Mouse (Mus musculus) megakaryocyte, embryonic 14.5 days (primary cell): Measurements from ENCODE around the gene Sirpa. TPM values are rescaled to one million over a fixed set of nuclear protein-coding genes. Genes with fewer than 3 reads are reported as not detected.

Experiments used
- H3K27me3 ChIP-seq: replicated peaks from 2 replicates; pipeline ENCODE3; 2012; ENCODE audit warnings: inconsistent platforms
- H3K36me3 ChIP-seq: replicated peaks from 2 replicates; pipeline ENCODE3; 2012; ENCODE audit warnings: low read length, inconsistent platforms, mixed read lengths
- H3K4me1 ChIP-seq: 2 replicates; pipeline ENCODE4 v1.6.1; 2012; ENCODE audit warnings: inconsistent platforms
- H3K4me3 ChIP-seq: replicated peaks from 2 replicates; pipeline ENCODE3; 2012; ENCODE audit warnings: moderate library complexity, mild to moderate bottlenecking, inconsistent platforms
- H3K9me3 ChIP-seq: 2 replicates; pipeline ENCODE4 v1.6.1; 2012; ENCODE audit warnings: inconsistent platforms
- FLI1 ChIP-seq: IDR thresholded peaks from 2 replicates; pipeline ENCODE4 v1.6.1; 2012; ENCODE audit warnings: low read length, inconsistent platforms, mixed read lengths
- GATA1 ChIP-seq: IDR thresholded peaks from 3 replicates; pipeline ENCODE4 v1.6.1; 2012; ENCODE audit warnings: mixed read lengths, low read length, inconsistent platforms, borderline replicate concordance
- polyA plus RNA-seq: library from polyadenylated mRNA; stranded (reverse); fragments of >175 nt; gene quantifications from 2 replicates; pipeline ENCODE4 v1.2.3, GENCODE M21; 2012; ENCODE audit warnings: low replicate concordance; ENCODE audit not compliant: insufficient read depth

The Sirpa gene
- polyA plus RNA-seq, 1 experiment = 60.3 TPM

DNA sequence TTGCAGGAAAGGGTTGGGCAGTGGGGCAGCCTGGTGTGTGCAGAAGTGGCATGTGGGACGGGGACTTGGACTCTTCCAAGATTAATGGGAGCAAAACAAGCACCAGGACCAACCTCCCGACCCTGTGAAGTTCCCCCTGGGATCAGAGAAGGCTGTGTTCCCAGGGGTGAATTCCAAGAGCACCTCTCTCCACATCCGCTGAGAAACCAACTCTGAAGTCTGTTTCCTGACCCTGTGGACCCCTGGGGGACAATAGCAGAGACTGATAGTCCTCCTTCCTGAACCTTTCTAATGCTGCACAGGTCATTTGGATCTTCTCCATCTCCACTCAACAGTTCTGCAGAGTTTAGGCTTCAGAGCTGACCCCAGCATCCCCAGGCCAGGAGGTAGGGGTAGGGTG, 10.8 kb upstream of the Sirpa start:
- no peaks in the 10 kb centered on the region for H3K9me3 ChIP-seq
- H3K36me3 ChIP-seq = no peaks in the 10 kb centered on the region
- H3K4me3 ChIP-seq = no peak overlapping the region
- TF ChIP-seq GATA1 (no peak), FLI1 (no peak)
- H3K27me3 ChIP-seq = peaks cover 82% of the 10 kb centered on the region
- peaks cover 4% of the 10 kb centered on the region; the same call in 1 of the 2 replicates for H3K4me1 ChIP-seq

DNA sequence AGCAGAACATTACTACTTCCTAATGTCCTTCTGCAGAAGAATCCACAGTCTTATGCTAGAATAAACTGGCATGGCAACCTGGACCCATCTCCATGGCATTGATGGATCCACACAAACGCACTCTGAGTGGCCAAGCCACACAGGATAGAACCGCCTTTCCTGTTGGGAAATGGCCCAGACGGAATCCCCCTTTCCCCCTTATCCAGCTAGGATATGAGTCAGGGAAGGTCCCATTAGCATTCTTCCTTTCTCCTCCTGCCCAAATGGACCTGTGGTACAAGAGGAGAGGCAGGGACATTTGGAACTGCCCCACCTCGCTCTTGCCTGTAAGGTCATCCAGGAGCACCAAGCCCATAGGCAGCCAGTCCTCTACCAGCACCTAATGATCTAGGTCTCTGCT, 10.4 kb upstream of the Sirpa start:
- H3K4me1 ChIP-seq = peaks cover 5% of the 10 kb centered on the region; the same call in 1 of the 2 replicates
- TF ChIP-seq FLI1 (no peak), GATA1 (no peak)
- no peak overlapping the region for H3K4me3 ChIP-seq
- no peaks in the 10 kb centered on the region for H3K9me3 ChIP-seq
- H3K27me3 ChIP-seq = peaks cover 81% of the 10 kb centered on the region
- H3K36me3 ChIP-seq = no peaks in the 10 kb centered on the region

DNA sequence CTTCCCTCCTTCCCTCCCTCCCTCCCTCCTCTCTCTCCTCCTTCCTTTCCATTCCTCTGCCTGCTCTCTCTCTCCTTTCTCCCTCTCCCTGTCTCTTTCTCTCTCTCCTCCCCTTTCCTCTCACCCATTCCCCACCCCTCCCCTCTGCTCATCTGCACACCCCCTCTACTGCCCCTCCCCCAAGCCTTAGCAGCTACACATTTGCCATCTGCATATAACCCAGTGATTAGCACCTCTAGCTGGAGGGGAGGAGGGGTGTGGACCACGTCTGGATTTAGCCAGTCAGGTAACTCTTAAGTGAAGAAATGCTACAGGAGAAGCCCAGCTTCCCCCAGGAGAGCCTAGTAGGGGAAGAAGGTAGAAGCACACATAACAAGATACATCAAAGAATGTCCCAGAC, 7.7 kb upstream of the Sirpa start:
- H3K4me1 ChIP-seq = peaks cover 6% of the 10 kb centered on the region; the same call in 1 of the 2 replicates
- no peak for TF ChIP-seq GATA1
- no peak for TF ChIP-seq FLI1

DNA sequence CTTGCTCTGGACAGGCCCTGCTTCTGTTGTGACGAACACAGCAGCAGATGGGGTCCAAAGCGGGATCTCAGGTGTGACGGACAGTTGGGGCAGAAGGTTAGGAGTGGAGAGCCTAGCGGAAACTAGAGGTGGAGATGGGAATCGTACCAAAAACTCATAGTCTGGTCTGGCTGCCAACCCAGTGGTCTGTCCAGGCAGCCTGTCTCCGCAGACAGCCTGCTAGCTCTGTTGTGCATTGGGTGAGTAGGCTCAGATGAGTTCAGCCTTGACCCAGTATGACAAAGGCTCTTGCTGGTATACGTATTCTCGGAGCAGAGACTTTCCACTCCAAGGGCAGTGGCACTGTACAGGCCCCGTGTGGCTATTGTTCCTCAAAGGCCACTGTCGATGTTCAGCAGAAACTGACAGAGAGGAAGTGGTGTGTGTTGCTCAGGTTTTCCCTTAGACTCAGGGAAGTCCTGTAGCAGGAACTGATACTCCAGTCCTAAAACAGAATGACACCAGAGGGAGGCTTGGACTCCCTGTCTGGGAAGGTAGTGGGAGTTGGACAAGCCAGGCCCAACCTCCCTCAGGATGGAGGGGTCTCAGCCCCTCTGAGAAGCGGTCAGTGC, 6.6 kb upstream of the Sirpa start:
- H3K4me1 ChIP-seq = peaks cover 6% of the 10 kb centered on the region; the same call in 1 of the 2 replicates

More for the DNA sequence above, 7.7 kb upstream of the Sirpa start:
- H3K9me3 ChIP-seq = no peaks in the 10 kb centered on the region
- H3K27me3 ChIP-seq = peaks cover 76% of the 10 kb centered on the region
- H3K4me3 ChIP-seq = no peak overlapping the region
- H3K36me3 ChIP-seq = no peaks in the 10 kb centered on the region

DNA sequence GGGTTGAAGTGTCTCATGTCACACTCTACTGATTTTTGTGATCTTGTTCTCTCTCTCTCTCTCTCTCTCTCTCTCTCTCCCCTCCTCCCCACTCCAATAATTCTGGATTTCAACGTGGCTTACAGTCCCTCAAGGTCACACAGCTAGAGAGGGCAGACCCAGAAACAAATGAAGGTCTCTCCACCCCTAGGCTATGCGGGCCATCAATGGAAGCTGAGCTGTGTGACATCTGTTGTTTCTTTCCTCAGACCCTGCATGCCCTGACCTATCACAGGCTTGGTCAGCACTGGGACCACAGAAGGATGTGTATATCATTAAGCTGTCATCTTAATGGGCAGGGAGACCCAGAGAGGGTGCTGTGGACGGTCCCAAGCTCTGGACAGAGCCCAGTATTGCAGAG, 5.4 kb upstream of the Sirpa start:
- peaks cover 78% of the 10 kb centered on the region for H3K27me3 ChIP-seq
- peaks cover 7% of the 10 kb centered on the region for H3K4me1 ChIP-seq
- TF ChIP-seq GATA1 (no peak), FLI1 (no peak)
- H3K9me3 ChIP-seq = no peaks in the 10 kb centered on the region
- H3K4me3 ChIP-seq = no peak overlapping the region
- H3K36me3 ChIP-seq = no peaks in the 10 kb centered on the region

More for the DNA sequence above, 6.6 kb upstream of the Sirpa start:
- no peaks in the 10 kb centered on the region for H3K36me3 ChIP-seq
- H3K27me3 ChIP-seq = peaks cover 77% of the 10 kb centered on the region
- no peaks in the 10 kb centered on the region for H3K9me3 ChIP-seq
- no peak for TF ChIP-seq GATA1
- no peak for TF ChIP-seq FLI1
- no peak overlapping the region for H3K4me3 ChIP-seq

DNA sequence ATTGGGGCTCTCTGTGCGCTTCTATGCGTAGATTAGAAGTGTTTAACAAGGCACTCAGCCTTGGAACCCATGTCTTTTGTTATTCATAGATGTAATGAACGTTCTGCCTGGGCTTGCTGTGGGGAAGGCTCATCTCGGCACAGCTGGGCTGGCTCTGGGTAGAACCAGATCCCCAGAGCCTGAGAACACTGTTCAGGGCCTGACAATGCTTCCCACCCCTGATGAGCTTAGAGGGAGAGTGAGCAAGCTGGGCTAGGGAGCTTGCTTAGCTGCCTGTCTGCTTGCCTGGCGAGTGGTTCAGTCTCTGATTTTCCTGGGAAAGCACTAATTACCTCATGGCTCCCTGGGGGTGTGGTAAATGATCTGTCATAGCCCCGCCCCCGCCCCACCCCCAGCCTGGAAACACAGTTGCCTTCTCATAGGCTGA, 4.8 kb upstream of the Sirpa start:
- Histone ChIP-seq H3K4me1 (peaks cover 13% of the 10 kb centered on the region), H3K27me3 (peaks cover 78% of the 10 kb centered on the region), H3K36me3 (no peaks in the 10 kb centered on the region), H3K9me3 (no peaks in the 10 kb centered on the region), H3K4me3 (no peak overlapping the region)
- no peak for TF ChIP-seq FLI1
- TF ChIP-seq GATA1 = no peak

DNA sequence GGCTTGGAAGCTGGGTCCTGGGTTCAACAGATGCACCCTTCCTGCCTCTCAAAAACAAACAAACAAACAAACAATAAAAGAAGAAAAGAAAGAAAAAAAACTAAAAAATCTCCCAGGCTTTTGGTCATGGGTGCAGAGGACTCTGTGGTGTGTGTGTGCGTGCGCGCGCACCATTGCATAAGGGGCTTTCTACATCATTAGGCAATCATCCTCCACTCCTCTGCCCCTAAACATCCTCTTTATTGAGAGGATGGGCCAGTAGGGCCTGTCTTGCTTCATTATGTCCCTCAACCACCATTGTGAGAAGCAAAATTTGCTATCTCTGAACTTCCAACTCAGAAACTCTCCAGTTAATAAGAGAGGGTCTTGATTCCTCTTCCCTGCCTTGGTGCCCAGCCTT, 738 bp upstream of the Sirpa start:
- Histone ChIP-seq H3K36me3 (no peaks in the 10 kb centered on the region), H3K4me3 (peak overlapping the region; percentile 94), H3K4me1 (peaks cover 39% of the 10 kb centered on the region), H3K27me3 (peaks cover 84% of the 10 kb centered on the region), H3K9me3 (no peaks in the 10 kb centered on the region)
- TF ChIP-seq FLI1 (no peak), GATA1 (no peak)

DNA sequence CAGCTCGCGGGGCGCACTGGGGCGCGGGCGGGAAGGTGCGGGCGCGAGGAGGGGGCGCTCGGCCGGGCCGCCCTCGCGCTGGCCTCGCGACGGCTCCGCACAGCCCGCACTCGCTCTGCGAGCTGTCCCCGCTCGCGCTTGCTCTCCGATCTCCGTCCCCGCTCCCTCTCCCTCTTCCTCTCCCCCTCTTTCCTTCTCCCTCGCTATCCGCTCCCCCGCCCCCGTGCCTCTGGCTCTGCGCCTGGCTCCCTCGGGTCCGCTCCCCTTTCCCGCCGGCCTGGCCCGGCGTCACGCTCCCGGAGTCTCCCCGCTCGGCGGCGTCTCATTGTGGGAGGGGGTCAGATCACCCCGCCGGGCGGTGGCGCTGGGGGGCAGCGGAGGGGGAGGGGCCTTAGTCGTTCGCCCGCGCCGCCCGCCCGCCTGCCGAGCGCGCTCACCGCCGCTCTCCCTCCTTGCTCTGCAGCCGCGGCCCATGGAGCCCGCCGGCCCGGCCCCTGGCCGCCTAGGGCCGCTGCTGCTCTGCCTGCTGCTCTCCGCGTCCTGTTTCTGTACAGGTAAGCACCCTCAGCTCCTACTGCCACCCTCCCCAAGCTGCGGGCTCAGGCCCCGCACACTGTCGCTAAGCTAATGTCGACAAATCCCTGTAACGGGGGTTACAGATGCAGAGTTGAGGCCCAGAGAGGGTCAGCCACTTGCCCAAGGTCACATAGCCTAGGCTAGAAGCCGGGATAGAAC, 673 bp downstream of the Sirpa start:
- Histone ChIP-seq H3K4me3 (peak overlapping the region; percentile 94), H3K27me3 (peaks cover 83% of the 10 kb centered on the region), H3K4me1 (peaks cover 36% of the 10 kb centered on the region), H3K9me3 (no peaks in the 10 kb centered on the region), H3K36me3 (no peaks in the 10 kb centered on the region)
- no peak for TF ChIP-seq FLI1
- TF ChIP-seq GATA1 = no peak

DNA sequence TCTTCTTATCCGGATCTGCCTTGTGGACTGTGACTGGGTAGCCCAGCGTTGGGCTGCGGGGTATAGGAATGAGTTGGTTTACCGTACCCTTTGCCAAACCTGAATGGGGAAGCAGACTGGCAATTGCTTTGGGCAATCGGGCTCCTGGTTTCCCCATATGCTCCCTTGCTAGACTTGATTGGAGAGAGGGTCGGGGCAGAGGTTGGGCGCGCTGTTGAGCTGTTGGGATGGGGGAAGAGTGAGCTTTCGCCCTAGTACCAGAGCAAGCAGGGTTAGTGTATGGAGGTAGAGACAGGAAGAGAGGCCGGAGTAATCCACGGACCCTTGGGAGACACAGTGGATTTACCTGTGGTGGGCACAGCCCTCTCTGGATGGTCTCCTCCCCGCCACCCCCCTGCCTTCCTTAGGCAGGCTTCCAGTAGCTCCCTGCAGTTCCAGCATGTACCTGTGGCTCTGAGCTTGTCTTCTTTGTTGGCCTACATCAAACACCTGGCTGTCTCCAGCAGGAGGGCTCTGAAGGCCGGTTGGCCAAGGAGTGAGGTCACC, 1.3 kb downstream of the Sirpa start:
- Histone ChIP-seq H3K4me1 (peaks cover 36% of the 10 kb centered on the region), H3K36me3 (no peaks in the 10 kb centered on the region), H3K4me3 (peak overlapping the region; percentile 94), H3K9me3 (no peaks in the 10 kb centered on the region), H3K27me3 (peaks cover 85% of the 10 kb centered on the region)
- TF ChIP-seq GATA1 = no peak
- TF ChIP-seq FLI1 = no peak

DNA sequence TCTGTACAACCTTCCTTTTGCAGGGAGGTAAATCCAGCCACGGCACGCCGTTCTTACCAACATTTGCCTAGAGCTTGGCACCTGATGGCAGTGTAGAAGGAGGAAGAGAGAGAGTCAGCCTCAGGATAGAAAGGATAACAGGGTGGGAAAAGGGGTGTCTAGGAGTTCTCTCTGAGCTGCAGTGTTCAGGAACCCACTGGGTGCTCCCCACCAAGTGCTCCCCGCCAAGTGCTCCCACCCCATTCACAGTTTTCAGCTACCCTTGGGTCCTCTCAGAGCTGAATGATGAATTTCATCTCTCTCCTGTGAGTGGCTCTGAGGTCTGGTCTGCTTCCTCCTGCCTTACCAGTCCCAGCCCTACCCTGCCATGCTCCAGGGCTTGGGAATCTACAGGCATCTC, 1.9 kb downstream of the Sirpa start:
- H3K4me3 ChIP-seq = peak overlapping the region; percentile 94
- peaks cover 88% of the 10 kb centered on the region for H3K27me3 ChIP-seq
- peaks cover 36% of the 10 kb centered on the region for H3K4me1 ChIP-seq
- H3K9me3 ChIP-seq = no peaks in the 10 kb centered on the region
- H3K36me3 ChIP-seq = no peaks in the 10 kb centered on the region
- TF ChIP-seq GATA1 = no peak
- no peak for TF ChIP-seq FLI1
